Mouse (Mus musculus) G1E (cell line): Measurements from ENCODE around the gene Fnd3c2.

Experiments used
- CTCF ChIP-seq: IDR thresholded peaks from 2 replicates; pipeline ENCODE4 v1.5.1; 2012; ENCODE audit warnings: low read depth, low read length, inconsistent platforms, mixed read lengths
- GATA1 ChIP-seq: IDR thresholded peaks from 2 replicates; pipeline ENCODE4 v1.6.1; 2012; ENCODE audit warnings: borderline replicate concordance, low read length, inconsistent platforms, mixed read lengths
- TAL1 ChIP-seq: conservative IDR thresholded peaks from 2 replicates; pipeline ENCODE4 v1.6.1; 2012; ENCODE audit warnings: low read depth, low read length, inconsistent platforms, mixed read lengths

- no peak for TF ChIP-seq CTCF
- no peak for TF ChIP-seq GATA1
- TF ChIP-seq TAL1, result no peak
Observed at GRCm38 (mm10) chrX:106185706-106186105, 69.5 kb downstream of the Fnd3c2 start.
